Mouse (Mus musculus): ENCODE results near the gene Ppp3ca. TPM values are rescaled to one million over a fixed set of nuclear protein-coding genes. Genes with fewer than 3 reads are reported as not detected.

Ppp3ca gene
- polyA plus RNA-seq, 1 experiment from 2014 or later: 71.7 TPM

- H3K9me3 ChIP-seq (ENCODE audit: control insufficient read depth, low read length): no peaks in the 10 kb centered on the region
- H3K4me2 ChIP-seq (ENCODE audit: low read depth, low read length): no peak overlapping the region
- no peaks in the 10 kb centered on the region for H3K36me3 ChIP-seq (ENCODE audit: control insufficient read depth, insufficient read depth, low read length)
- no peak overlapping the region for H3K27ac ChIP-seq (replicated peaks; ENCODE audit: low read depth, low read length)
- 71% methylated on average over 7 of the region's 7 CpGs for WGBS
- DNase-seq (ENCODE audit: low spot score): no peak
- H3K4me3 ChIP-seq (ENCODE audit: low read depth, low read length): no peak overlapping the region
- ATAC-seq (ENCODE audit: low read depth): no peak
- H3K9ac ChIP-seq (ENCODE audit: low read depth, low read length): no peak overlapping the region
- peaks cover 7% of the 10 kb centered on the region; the same call in 1 of the 2 replicates for H3K4me1 ChIP-seq (ENCODE audit: control insufficient read depth, insufficient read depth, low read length)
- no peaks in the 10 kb centered on the region for H3K27me3 ChIP-seq (replicated peaks; ENCODE audit: control insufficient read depth, insufficient read depth, low read length)
Observed at GRCm38 (mm10) chr3:136940733-136941601, 271.0 kb downstream of the Ppp3ca start.

GRCm38 (mm10) chr3:136941602-136941926 lies 271.6 kb downstream of the Ppp3ca start:
- no peaks in the 10 kb centered on the region for H3K9me3 ChIP-seq (ENCODE audit: control insufficient read depth, low read length)
- ATAC-seq (ENCODE audit: low read depth): no peak
- no peaks in the 10 kb centered on the region for H3K27me3 ChIP-seq (replicated peaks; ENCODE audit: control insufficient read depth, insufficient read depth, low read length)
- H3K36me3 ChIP-seq (ENCODE audit: control insufficient read depth, insufficient read depth, low read length): no peaks in the 10 kb centered on the region
- no peak overlapping the region for H3K9ac ChIP-seq (ENCODE audit: low read depth, low read length)
- H3K27ac ChIP-seq (replicated peaks; ENCODE audit: low read depth, low read length): no peak overlapping the region
- WGBS: 79% methylated on average over 3 of the region's 3 CpGs
- no peak overlapping the region for H3K4me3 ChIP-seq (ENCODE audit: low read depth, low read length)
- H3K4me1 ChIP-seq (ENCODE audit: control insufficient read depth, insufficient read depth, low read length): peaks cover 7% of the 10 kb centered on the region; the same call in 1 of the 2 replicates
- DNase-seq (ENCODE audit: low spot score): no peak
- H3K4me2 ChIP-seq (ENCODE audit: low read depth, low read length): no peak overlapping the region

- H3K27ac ChIP-seq (replicated peaks; ENCODE audit: low read depth, low read length): no peak overlapping the region
- 85% methylated on average over 4 of the region's 4 CpGs for WGBS
- no peak for ATAC-seq (ENCODE audit: low read depth)
- H3K9me3 ChIP-seq (ENCODE audit: control insufficient read depth, low read length): no peaks in the 10 kb centered on the region
- DNase-seq (ENCODE audit: low spot score): no peak
- H3K9ac ChIP-seq (ENCODE audit: low read depth, low read length): no peak overlapping the region
- H3K4me2 ChIP-seq (ENCODE audit: low read depth, low read length): no peak overlapping the region
- no peak overlapping the region for H3K4me3 ChIP-seq (ENCODE audit: low read depth, low read length)
- no peaks in the 10 kb centered on the region for H3K27me3 ChIP-seq (replicated peaks; ENCODE audit: control insufficient read depth, insufficient read depth, low read length)
- peaks cover 7% of the 10 kb centered on the region; the same call in 1 of the 2 replicates for H3K4me1 ChIP-seq (ENCODE audit: control insufficient read depth, insufficient read depth, low read length)
- no peaks in the 10 kb centered on the region for H3K36me3 ChIP-seq (ENCODE audit: control insufficient read depth, insufficient read depth, low read length)
Observed at GRCm38 (mm10) chr3:136945550-136945949, 275.6 kb downstream of the Ppp3ca start.

GRCm38 (mm10) chr3:136946662-136947061 lies 276.7 kb downstream of the Ppp3ca start:
- Histone ChIP-seq H3K9ac (ENCODE audit: low read depth, low read length) (no peak overlapping the region), H3K4me2 (ENCODE audit: low read depth, low read length) (no peak overlapping the region), H3K9me3 (ENCODE audit: control insufficient read depth, low read length) (no peaks in the 10 kb centered on the region), H3K36me3 (ENCODE audit: control insufficient read depth, insufficient read depth, low read length) (no peaks in the 10 kb centered on the region), H3K4me3 (ENCODE audit: low read depth, low read length) (no peak overlapping the region), H3K27ac (replicated peaks; ENCODE audit: low read depth, low read length) (no peak overlapping the region), H3K4me1 (ENCODE audit: control insufficient read depth, insufficient read depth, low read length) (no peaks in the 10 kb centered on the region), H3K27me3 (replicated peaks; ENCODE audit: control insufficient read depth, insufficient read depth, low read length) (no peaks in the 10 kb centered on the region)
- DNase-seq (ENCODE audit: low spot score) (no peak), ATAC-seq (ENCODE audit: low read depth) (no peak)
- WGBS: 72% methylated on average over 2 of the region's 2 CpGs

- Histone ChIP-seq H3K27me3 (replicated peaks; ENCODE audit: control insufficient read depth, insufficient read depth, low read length) (no peaks in the 10 kb centered on the region), H3K9ac (ENCODE audit: low read depth, low read length) (no peak overlapping the region), H3K4me1 (ENCODE audit: control insufficient read depth, insufficient read depth, low read length) (no peaks in the 10 kb centered on the region), H3K36me3 (ENCODE audit: control insufficient read depth, insufficient read depth, low read length) (no peaks in the 10 kb centered on the region), H3K4me3 (ENCODE audit: low read depth, low read length) (no peak overlapping the region), H3K27ac (replicated peaks; ENCODE audit: low read depth, low read length) (no peak overlapping the region), H3K9me3 (ENCODE audit: control insufficient read depth, low read length) (no peaks in the 10 kb centered on the region), H3K4me2 (ENCODE audit: low read depth, low read length) (no peak overlapping the region)
- DNase-seq (ENCODE audit: low spot score): no peak
- ATAC-seq (ENCODE audit: low read depth): no peak
- 87% methylated on average over 4 of the region's 4 CpGs for WGBS
Observed at GRCm38 (mm10) chr3:136948142-136948541, 278.2 kb downstream of the Ppp3ca start.

GRCm38 (mm10) chr3:136951792-136952191 lies 281.9 kb downstream of the Ppp3ca start:
- Histone ChIP-seq H3K27ac (replicated peaks; ENCODE audit: low read depth, low read length) (no peak overlapping the region), H3K36me3 (ENCODE audit: control insufficient read depth, insufficient read depth, low read length) (no peaks in the 10 kb centered on the region), H3K4me3 (ENCODE audit: low read depth, low read length) (no peak overlapping the region), H3K9ac (ENCODE audit: low read depth, low read length) (no peak overlapping the region), H3K4me2 (ENCODE audit: low read depth, low read length) (no peak overlapping the region), H3K9me3 (ENCODE audit: control insufficient read depth, low read length) (no peaks in the 10 kb centered on the region), H3K4me1 (ENCODE audit: control insufficient read depth, insufficient read depth, low read length) (no peaks in the 10 kb centered on the region), H3K27me3 (replicated peaks; ENCODE audit: control insufficient read depth, insufficient read depth, low read length) (no peaks in the 10 kb centered on the region)
- ATAC-seq (ENCODE audit: low read depth) (no peak), DNase-seq (ENCODE audit: low spot score) (no peak)
- 83% methylated on average over 1 of the region's 1 CpGs for WGBS

GRCm38 (mm10) chr3:136952822-136953221 lies 282.9 kb downstream of the Ppp3ca start:
- H3K36me3 ChIP-seq (ENCODE audit: control insufficient read depth, insufficient read depth, low read length): no peaks in the 10 kb centered on the region
- no peak overlapping the region for H3K9ac ChIP-seq (ENCODE audit: low read depth, low read length)
- no peak overlapping the region for H3K4me3 ChIP-seq (ENCODE audit: low read depth, low read length)
- no peak overlapping the region for H3K27ac ChIP-seq (replicated peaks; ENCODE audit: low read depth, low read length)
- ATAC-seq (ENCODE audit: low read depth) (no peak), DNase-seq (ENCODE audit: low spot score) (no peak)
- 93% methylated on average over 1 of the region's 1 CpGs for WGBS
- H3K27me3 ChIP-seq (replicated peaks; ENCODE audit: control insufficient read depth, insufficient read depth, low read length): no peaks in the 10 kb centered on the region
- no peaks in the 10 kb centered on the region for H3K9me3 ChIP-seq (ENCODE audit: control insufficient read depth, low read length)
- no peaks in the 10 kb centered on the region for H3K4me1 ChIP-seq (ENCODE audit: control insufficient read depth, insufficient read depth, low read length)
- no peak overlapping the region for H3K4me2 ChIP-seq (ENCODE audit: low read depth, low read length)

GRCm38 (mm10) chr3:136955043-136955442 lies 285.1 kb downstream of the Ppp3ca start:
- H3K9me3 ChIP-seq (ENCODE audit: control insufficient read depth, low read length): no peaks in the 10 kb centered on the region

GRCm38 (mm10) chr3:136960314-136960713 lies 290.4 kb downstream of the Ppp3ca start:
- H3K4me2 ChIP-seq (ENCODE audit: low read depth, low read length): no peak overlapping the region
- WGBS: 90% methylated on average over 3 of the region's 3 CpGs
- no peak overlapping the region for H3K9ac ChIP-seq (ENCODE audit: low read depth, low read length)
- no peak overlapping the region for H3K27ac ChIP-seq (replicated peaks; ENCODE audit: low read depth, low read length)
- no peaks in the 10 kb centered on the region for H3K9me3 ChIP-seq (ENCODE audit: control insufficient read depth, low read length)
- DNase-seq (ENCODE audit: low spot score) (no peak), ATAC-seq (ENCODE audit: low read depth) (no peak)
- no peaks in the 10 kb centered on the region for H3K36me3 ChIP-seq (ENCODE audit: control insufficient read depth, insufficient read depth, low read length)
- H3K4me1 ChIP-seq (ENCODE audit: control insufficient read depth, insufficient read depth, low read length): no peaks in the 10 kb centered on the region
- no peaks in the 10 kb centered on the region for H3K27me3 ChIP-seq (replicated peaks; ENCODE audit: control insufficient read depth, insufficient read depth, low read length)
- no peak overlapping the region for H3K4me3 ChIP-seq (ENCODE audit: low read depth, low read length)

More at GRCm38 (mm10) chr3:136955043-136955442, 285.1 kb downstream of the Ppp3ca start:
- DNase-seq (ENCODE audit: low spot score) (no peak), ATAC-seq (ENCODE audit: low read depth) (no peak)
- H3K27ac ChIP-seq (replicated peaks; ENCODE audit: low read depth, low read length): no peak overlapping the region
- H3K9ac ChIP-seq (ENCODE audit: low read depth, low read length): no peak overlapping the region
- no peaks in the 10 kb centered on the region for H3K36me3 ChIP-seq (ENCODE audit: control insufficient read depth, insufficient read depth, low read length)
- no peaks in the 10 kb centered on the region for H3K4me1 ChIP-seq (ENCODE audit: control insufficient read depth, insufficient read depth, low read length)
- 93% methylated on average over 2 of the region's 2 CpGs for WGBS
- no peak overlapping the region for H3K4me3 ChIP-seq (ENCODE audit: low read depth, low read length)
- H3K27me3 ChIP-seq (replicated peaks; ENCODE audit: control insufficient read depth, insufficient read depth, low read length): no peaks in the 10 kb centered on the region
- no peak overlapping the region for H3K4me2 ChIP-seq (ENCODE audit: low read depth, low read length)

Data from embryonic facial prominence, embryonic 14.5 days (tissue).